Mouse (Mus musculus) adipocyte (in vitro differentiated cells): ENCODE data around the gene Tcp10b.
A peak's percentile ranks its signal among the peaks of the same experiment; 100 is the strongest.
"Not testable (repeated sequence)": the region's sequence is repeated elsewhere in the genome, so short reads cannot be mapped to it uniquely, and the experiment has no call there.

Experiments
- DNase-seq: peaks from one replicate; pipeline ENCODE4 v3.0.0-alpha.2; 2016; ENCODE audit warnings: low spot score

Tcp10b gene

DNA sequence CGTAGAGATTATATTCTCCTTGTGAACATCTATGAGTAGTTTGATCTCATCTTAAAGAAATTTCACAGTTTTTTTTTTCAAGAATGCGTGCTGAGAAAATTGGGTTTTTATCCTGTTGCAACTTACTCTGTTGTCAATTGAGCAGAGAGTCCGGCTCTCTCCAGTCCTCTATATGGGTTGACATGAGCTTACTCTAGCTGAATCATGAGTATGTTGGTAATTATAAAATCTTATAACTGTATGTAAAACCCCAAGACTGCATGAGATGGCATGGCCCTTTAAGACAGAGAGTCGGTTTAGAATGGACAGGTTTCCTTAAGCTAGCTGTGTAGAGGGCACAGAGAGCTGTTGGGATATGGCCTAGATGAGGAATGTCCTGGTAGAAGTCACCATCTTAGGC is at the start of gene Tcp10b:
Gene Tcp10b, plus strand, starts transcription at position 301 of the 400 bp plus-strand sequence.
- DNase-seq = not testable (repeated sequence)

GRCm38 (mm10) chr17:13013316-13013715 is 47.6 kb upstream of the Tcp10b start:
- no peak for DNase-seq

- DNase-seq = not testable (repeated sequence)
Observed at GRCm38 (mm10) chr17:13036627-13037192, 24.2 kb upstream of the Tcp10b start.

DNA sequence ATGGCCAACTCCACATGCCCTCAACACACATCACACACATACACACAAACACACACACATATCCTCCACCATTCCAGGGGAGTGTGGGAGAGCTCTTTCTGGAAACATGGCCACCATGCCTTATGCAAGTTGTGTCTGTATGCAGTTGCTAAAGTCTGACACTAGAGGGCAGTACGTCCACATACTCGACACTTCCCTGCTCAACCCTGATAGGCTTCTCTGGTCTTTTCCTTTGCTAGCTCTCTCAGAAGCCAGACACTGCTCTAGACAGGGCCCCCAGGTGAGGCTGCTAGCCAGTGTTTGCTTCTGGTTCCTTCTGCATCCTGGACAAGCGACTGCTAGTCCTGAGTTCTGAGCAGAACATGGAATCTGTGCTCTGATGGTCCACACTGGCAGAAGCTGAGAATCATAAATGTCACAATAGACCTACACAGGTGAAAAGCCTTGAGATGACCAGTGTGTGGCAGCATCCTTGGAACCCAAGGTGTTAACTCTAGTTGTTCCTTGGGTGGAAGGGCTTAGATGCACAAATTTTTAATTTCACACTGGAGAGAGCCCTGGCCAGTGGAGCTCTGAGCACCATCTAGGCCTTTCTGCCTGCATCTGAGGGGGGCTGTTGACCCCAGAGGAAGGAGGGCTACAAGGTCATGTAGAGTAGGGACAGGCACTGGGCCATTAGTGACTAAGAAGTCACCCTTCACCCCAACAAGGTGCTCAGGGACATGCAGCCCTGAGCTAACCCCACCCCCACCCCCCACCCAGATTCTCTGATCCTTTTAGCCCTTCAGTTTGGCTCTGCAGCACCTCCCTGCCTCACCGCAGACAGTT is 16.8 kb upstream of the Tcp10b start:
- peak; percentile 74 for DNase-seq

GRCm38 (mm10) chr17:13052124-13052813 is 8.6 kb upstream of the Tcp10b start, which contains the start of gene Gpr31b:
Gene Gpr31b (minus strand): TSS chr17:13052296.
- not testable (repeated sequence) for DNase-seq

- not testable (repeated sequence) for DNase-seq
Observed at GRCm38 (mm10) chr17:13062882-13063281, 2.0 kb downstream of the Tcp10b start.

- not testable (repeated sequence) for DNase-seq
Observed at GRCm38 (mm10) chr17:13067864-13068385, 7.0 kb downstream of the Tcp10b start.

- DNase-seq = not testable (repeated sequence)
Observed at GRCm38 (mm10) chr17:13069227-13069626, 8.3 kb downstream of the Tcp10b start.

GRCm38 (mm10) chr17:13091510-13091909 is 30.6 kb downstream of the Tcp10b start:
- not testable (repeated sequence) for DNase-seq

DNA sequence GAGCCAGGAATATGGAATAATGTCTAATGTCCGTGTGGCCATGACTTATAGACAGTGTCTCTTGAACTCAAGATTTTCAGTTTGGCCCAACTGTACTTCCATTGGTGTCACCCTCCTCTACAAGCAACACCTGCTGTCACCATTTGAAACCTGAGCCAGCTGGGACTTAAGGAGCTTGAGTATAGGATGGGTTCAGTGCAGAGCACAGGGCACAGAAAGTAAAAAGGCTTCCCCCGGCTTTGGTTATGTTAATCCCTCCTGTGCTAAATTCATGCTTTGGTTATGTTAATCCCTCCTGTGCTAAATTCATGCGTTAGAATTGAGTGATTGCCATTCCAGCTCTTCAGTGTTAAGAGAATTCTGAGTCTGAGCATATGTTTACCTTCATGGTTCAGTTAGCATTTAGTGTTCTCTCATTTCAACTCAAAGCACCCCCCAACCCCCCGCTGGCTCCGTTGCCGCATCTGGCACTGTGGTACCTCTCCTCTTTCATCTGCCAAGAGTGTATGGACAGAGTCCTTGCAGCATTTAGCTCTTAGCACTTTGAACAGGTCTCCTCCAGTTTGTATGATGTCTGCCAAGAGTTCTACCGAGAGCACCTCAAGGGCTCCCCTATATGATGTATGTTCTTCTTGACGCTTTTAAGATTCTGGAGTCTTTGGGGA is 31.3 kb downstream of the Tcp10b start:
- not testable (repeated sequence) for DNase-seq

- DNase-seq = not testable (repeated sequence)
Observed at GRCm38 (mm10) chr17:13092960-13093359, 32.1 kb downstream of the Tcp10b start.

- DNase-seq = not testable (repeated sequence)
Observed at GRCm38 (mm10) chr17:13106563-13106962, 45.7 kb downstream of the Tcp10b start.

GRCm38 (mm10) chr17:13112504-13113291 is 51.8 kb downstream of the Tcp10b start:
- not testable (repeated sequence) for DNase-seq

DNA sequence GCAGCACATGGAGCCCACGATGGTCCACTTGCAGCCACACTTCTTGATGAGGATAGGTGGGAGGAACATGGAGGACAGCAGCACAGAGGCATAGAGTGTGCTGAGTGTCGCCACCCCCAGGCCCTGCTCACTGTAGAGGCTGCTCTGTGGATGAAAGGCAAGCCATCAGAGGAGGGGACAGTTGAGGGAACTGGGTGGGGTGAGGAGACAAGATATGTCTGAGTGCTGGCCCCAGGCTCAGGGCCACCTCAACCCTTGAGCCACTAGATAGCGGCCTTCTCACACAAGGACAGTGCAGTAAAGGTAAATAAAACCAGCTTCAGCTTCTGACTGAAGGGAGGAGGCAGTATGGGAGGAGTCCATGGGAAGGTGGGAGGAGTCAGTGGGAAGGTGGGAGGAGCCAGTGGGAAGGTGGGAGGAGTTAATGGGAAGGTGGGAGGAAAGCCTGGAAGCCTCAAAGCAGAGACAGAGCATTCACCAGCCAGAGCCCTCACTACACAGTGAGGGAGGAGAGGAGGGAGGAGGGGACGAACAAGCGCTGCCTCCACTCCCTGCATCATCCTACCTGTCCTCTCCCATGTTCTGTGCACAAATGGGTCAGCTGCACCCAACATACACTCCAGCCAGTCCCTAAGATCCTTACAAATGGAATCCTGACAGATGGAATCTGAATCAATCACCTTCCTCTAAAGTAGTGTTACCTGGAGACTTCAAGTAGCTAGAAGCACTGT is 62.6 kb downstream of the Tcp10b start:
- DNase-seq = not testable (repeated sequence)

DNA sequence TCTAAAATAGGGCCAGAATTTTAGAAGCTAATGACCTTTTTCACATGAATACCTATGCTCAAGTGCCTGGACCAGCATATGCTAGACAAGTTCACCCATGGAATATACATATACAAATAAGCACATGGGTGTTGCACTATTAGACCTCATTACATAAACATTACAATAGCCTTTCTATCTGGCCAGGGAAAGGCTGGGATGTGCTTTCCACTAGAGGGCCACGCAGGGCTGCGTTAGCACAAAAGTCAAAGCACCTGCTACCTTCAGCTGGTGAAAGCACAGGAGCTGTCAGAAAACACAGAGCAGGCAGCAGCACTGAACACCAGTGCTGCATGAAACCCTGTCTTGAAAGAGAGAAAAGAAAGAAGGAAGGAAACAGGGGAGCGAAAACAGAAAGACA is 63.3 kb downstream of the Tcp10b start:
- DNase-seq = not testable (repeated sequence)

- DNase-seq = not testable (repeated sequence)
Observed at GRCm38 (mm10) chr17:13129324-13129723, 68.4 kb downstream of the Tcp10b start.

DNA sequence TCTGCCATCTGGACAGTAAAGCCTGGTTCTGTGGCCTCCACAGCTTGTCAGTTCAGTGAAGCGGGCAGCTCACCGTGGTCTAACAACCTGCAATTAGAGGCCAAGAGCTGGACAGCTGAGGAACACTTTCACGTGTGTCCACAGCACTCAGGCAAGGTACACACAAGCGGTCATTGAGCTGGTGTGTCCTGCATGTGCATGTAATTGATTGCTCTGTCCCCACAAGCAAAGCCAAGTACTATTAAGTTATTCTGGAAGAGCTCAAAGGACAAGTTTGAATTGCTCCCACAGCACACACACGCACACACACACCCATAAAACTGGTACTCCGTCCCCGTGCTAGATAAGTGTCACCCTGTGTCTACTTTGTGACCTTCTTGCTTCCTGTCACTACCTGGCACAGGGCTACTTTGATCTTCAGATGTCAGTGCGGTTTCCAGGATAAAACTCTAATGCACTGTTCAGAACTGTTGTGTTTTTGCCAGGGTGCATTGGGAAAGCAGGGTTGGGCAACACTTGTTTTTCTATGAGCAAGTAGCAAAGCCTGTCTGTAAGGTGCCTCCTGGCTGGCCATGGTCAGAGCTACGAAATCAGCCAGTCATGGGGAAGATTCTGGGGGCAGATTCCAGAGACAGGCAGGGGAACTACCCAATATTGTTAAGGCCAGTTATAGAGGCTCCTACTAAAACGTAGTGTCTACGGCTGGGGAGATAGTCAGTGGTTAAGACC is 69.0 kb downstream of the Tcp10b start:
- DNase-seq = not testable (repeated sequence)

GRCm38 (mm10) chr17:13131710-13132109 is 70.8 kb downstream of the Tcp10b start, which contains the start of gene Unc93a:
Gene Unc93a (minus strand): TSS chr17:13131810.
- DNase-seq = not testable (repeated sequence)
